ENCODE assay signal across 15 mouse cellular contexts in genomic region chr8:45857734-45858133, GRCm38 (mm10). TPM values are rescaled to one million over a fixed set of nuclear protein-coding genes. Genes with fewer than 3 reads are reported as not detected.
DNase-seq lines count a peak whose midpoint lies in the region; ATAC-seq and TF ChIP-seq lines count a peak whose summit lies in the region.
"Had no signal": no experiment of that assay in that cellular context is flagged by ENCODE, and none has a peak within 500 bp of the region (broad histone marks: within the 10 kb centered on the region; RNA-seq: fewer than 3 reads in every experiment).

No protein-coding gene starts in this region.

- ATAC-seq in kidney, embryonic 14.5 days (ENCODE audit: low FRiP score, low TSS enrichment): peak; percentile 76; the same call in 1 of the 2 replicates
- peak; percentile 67 for ATAC-seq in lung, postnatal 0 days
- ATAC-seq in erythroblast, adult 5-6 weeks (replicated peaks; ENCODE audit: low FRiP score, poor library complexity, severe bottlenecking): no peak
- ATAC-seq: midbrain, embryonic 15.5 days had no signal

- H3K4me3 ChIP-seq in kidney, embryonic 14.5 days (ENCODE audit: low read length): no peak overlapping the region
- peak overlapping the region; percentile 11; the same call in 1 of the 2 replicates for H3K4me3 ChIP-seq in ES-Bruce4 (ENCODE audit: low read depth, low read length)
- H3K4me3 ChIP-seq in embryonic facial prominence, embryonic 10.5 days: no peak overlapping the region
- H3K4me3 ChIP-seq in lung, postnatal 0 days (ENCODE audit: low read depth, low read length): no peak overlapping the region
- H3K4me3 ChIP-seq: heart, adult 2 months; midbrain, embryonic 15.5 days had no signal

- H3K36me3 ChIP-seq in kidney, embryonic 14.5 days (ENCODE audit: control insufficient read depth, insufficient read depth, low read length): no peaks in the 10 kb centered on the region
- no peaks in the 10 kb centered on the region for H3K36me3 ChIP-seq in ES-Bruce4 (ENCODE audit: control insufficient read depth, insufficient read depth, low read length, poor library complexity, severe bottlenecking)
- H3K36me3 ChIP-seq in embryonic facial prominence, embryonic 10.5 days (replicated peaks): no peaks in the 10 kb centered on the region
- no peaks in the 10 kb centered on the region for H3K36me3 ChIP-seq in lung, postnatal 0 days (ENCODE audit: insufficient read depth, low read length)
- H3K36me3 ChIP-seq: midbrain, embryonic 15.5 days had no signal

- TF ChIP-seq CTCF in ES-Bruce4 (IDR thresholded peaks at IDR 0.05; ENCODE audit: low read depth, low read length): no peak
- TF ChIP-seq CTCF in lung, postnatal 0 days (IDR thresholded peaks at IDR 0.05): no peak

- DNase-seq in kidney, postnatal 36 days: no peak
- DNase-seq in embryonic facial prominence, embryonic 10.5 days (ENCODE audit: low spot score): peak; percentile 54
- peak; percentile 53 for DNase-seq in lung, postnatal 0 days (ENCODE audit: low spot score)
- DNase-seq in natural killer cell, adult 2 months (ENCODE audit: low spot score in 2 of 2): no peak
- no peak for DNase-seq in gastrocnemius, postnatal 10 days
- DNase-seq: cerebellum, adult 11 months; heart, adult 2 months; heart, postnatal 14 days; liver had no signal

- TF ChIP-seq EP300 in ES-Bruce4 (IDR thresholded peaks at IDR 0.05; ENCODE audit: insufficient read depth, low read depth, low read length): peak; percentile 77
- no peak for TF ChIP-seq EP300 in lung, postnatal 0 days (IDR thresholded peaks at IDR 0.05)

- H3K4me1 ChIP-seq in kidney, embryonic 14.5 days (ENCODE audit: control insufficient read depth, insufficient read depth, low read length): 0 out of 2 replicates have a peak, but pooled peaks cover 9% of the 10 kb centered on the region
- no peaks in the 10 kb centered on the region for H3K4me1 ChIP-seq in ES-Bruce4 (ENCODE audit: control insufficient read depth, insufficient read depth, low read length)
- H3K4me1 ChIP-seq in embryonic facial prominence, embryonic 10.5 days: peaks cover 21% of the 10 kb centered on the region
- H3K4me1 ChIP-seq in lung, postnatal 0 days (ENCODE audit: insufficient read depth, low read depth, low read length): no peaks in the 10 kb centered on the region

- no peak overlapping the region for H3K4me2 ChIP-seq in kidney, embryonic 14.5 days (replicated peaks; ENCODE audit: low read depth, low read length)
- H3K4me2 ChIP-seq in lung, postnatal 0 days (replicated peaks; ENCODE audit: low read depth, low read length): no peak overlapping the region
- H3K4me2 ChIP-seq: midbrain, embryonic 15.5 days had no signal

- H3K9me3 ChIP-seq in kidney, embryonic 14.5 days (ENCODE audit: control insufficient read depth, low read length): no peaks in the 10 kb centered on the region
- peaks cover 5% of the 10 kb centered on the region; the same call in 1 of the 2 replicates for H3K9me3 ChIP-seq in ES-Bruce4 (replicated peaks; ENCODE audit: control insufficient read depth, insufficient read depth, low read length, poor library complexity, severe bottlenecking)
- no peaks in the 10 kb centered on the region for H3K9me3 ChIP-seq in embryonic facial prominence, embryonic 10.5 days
- no peaks in the 10 kb centered on the region for H3K9me3 ChIP-seq in lung, postnatal 0 days (ENCODE audit: low read length)
- H3K9me3 ChIP-seq: midbrain, embryonic 15.5 days had no signal

- no peaks in the 10 kb centered on the region for H3K27me3 ChIP-seq in kidney, embryonic 14.5 days (ENCODE audit: control insufficient read depth, insufficient read depth, low read length)
- no peaks in the 10 kb centered on the region for H3K27me3 ChIP-seq in ES-Bruce4 (ENCODE audit: control insufficient read depth, insufficient read depth, low read length, poor library complexity, severe bottlenecking)
- H3K27me3 ChIP-seq in embryonic facial prominence, embryonic 10.5 days (replicated peaks; ENCODE audit: low read depth, poor library complexity, severe bottlenecking): no peaks in the 10 kb centered on the region
- H3K27me3 ChIP-seq in lung, postnatal 0 days (replicated peaks; ENCODE audit: insufficient read depth, low read length): no peaks in the 10 kb centered on the region
- H3K27me3 ChIP-seq: midbrain, embryonic 15.5 days had no signal

- no peak for TF ChIP-seq POLR2A in ES-Bruce4 (IDR thresholded peaks at IDR 0.05; ENCODE audit: insufficient read depth, low read length)

- 32% methylated on average over 5 of the region's 5 CpGs for WGBS in kidney, embryonic 14.5 days
- WGBS in embryonic facial prominence, embryonic 10.5 days: 42% methylated on average over 5 of the region's 5 CpGs
- 29% methylated on average over 5 of the region's 5 CpGs for WGBS in lung, postnatal 0 days

- no peak overlapping the region for H3K27ac ChIP-seq in kidney, embryonic 14.5 days (ENCODE audit: low read depth, low read length)
- no peak overlapping the region for H3K27ac ChIP-seq in ES-Bruce4 (ENCODE audit: insufficient read depth, low read length)
- peak overlapping the region; percentile 40 for H3K27ac ChIP-seq in embryonic facial prominence, embryonic 10.5 days (replicated peaks)
- H3K27ac ChIP-seq in lung, postnatal 0 days (ENCODE audit: low read length): no peak overlapping the region
- H3K27ac ChIP-seq: heart, adult 2 months; macrophage; midbrain, embryonic 15.5 days had no signal

- H3K9ac ChIP-seq in kidney, embryonic 14.5 days (ENCODE audit: low read depth, low read length): no peak overlapping the region
- no peak overlapping the region for H3K9ac ChIP-seq in ES-Bruce4 (ENCODE audit: low read depth, poor library complexity, severe bottlenecking)
- no peak overlapping the region for H3K9ac ChIP-seq in lung, postnatal 0 days (replicated peaks; ENCODE audit: low read depth)
- H3K9ac ChIP-seq: midbrain, embryonic 15.5 days had no signal

RNA-seq across cellular contexts. Expression of gene Pdlim3, which starts 27.5 kb away (rescaled TPM):
- 4.3 and 5.6 TPM in 2 replicates for polyA plus RNA-seq in kidney, embryonic 14.5 days (2014; fragmentation: Nextera tagmentation; extraction: Ambion mirVana)
- polyA plus RNA-seq in ES-Bruce4 (2011; ENCODE audit: insufficient read depth, insufficient read length, low read depth, missing spikeins): 23.2 and 23.4 TPM in 2 replicates
- 5.9 and 6.3 TPM in 2 replicates for polyA plus RNA-seq in embryonic facial prominence, embryonic 10.5 days (2016; fragmentation: Nextera tagmentation; extraction: Ambion mirVana)
- polyA plus RNA-seq in lung, postnatal 0 days (2015; fragmentation: Nextera tagmentation; extraction: Ambion mirVana): 54.7 and 59.2 TPM in 2 replicates
- not detected in 2 replicates for total RNA-seq in erythroblast, adult 5-6 weeks (2015; ENCODE audit: low replicate concordance)
- total RNA-seq in erythroblast, adult 5-6 weeks (2017; ENCODE audit: low replicate concordance): 0.26 TPM in 1 of 2 replicates, not detected in the other
- total RNA-seq in gastrocnemius, postnatal 10 days (2021): 100 to 1,000 TPM; 594 to 743 TPM
- total RNA-seq: common myeloid progenitor, adult 5-6 weeks had no signal
- polyA plus RNA-seq: macrophage had no signal

Comparison
In these comparisons a context has a peak if more than half of its experiments do, and no peak if none do; other contexts are left out.
1. DNase-seq: peak in embryonic facial prominence, embryonic 10.5 days (single experiment) and lung, postnatal 0 days (single experiment); none in kidney, postnatal 36 days (0 of 2), natural killer cell, adult 2 months (0 of 2) and gastrocnemius, postnatal 10 days (single experiment).